Mouse (Mus musculus): ENCODE data around the gene Ccnjl. TPM values are rescaled to one million over a fixed set of nuclear protein-coding genes. Genes with fewer than 3 reads are reported as not detected.

Ccnjl gene
- total and polyA plus RNA-seq, 3 experiments, result not detected

DNA sequence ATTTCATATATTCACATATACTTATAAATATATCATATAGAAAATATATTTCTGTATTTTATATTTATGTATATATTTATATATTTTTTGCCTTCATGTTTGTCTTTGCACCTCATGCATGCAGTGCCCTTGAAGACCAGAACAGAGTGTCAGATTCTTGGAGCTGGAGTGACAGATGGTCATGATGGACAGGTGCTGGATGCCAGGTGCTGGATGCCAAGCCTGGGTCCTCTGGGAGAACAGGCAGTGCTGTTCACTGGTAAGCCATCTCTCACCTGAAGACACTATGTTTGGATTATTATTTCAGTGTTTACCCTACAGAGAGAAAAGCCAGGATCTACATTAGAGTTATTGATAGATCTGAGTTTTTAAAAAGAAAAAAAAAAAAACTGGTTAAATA, 9.8 kb upstream of the Ccnjl start:
- no peak for DNase-seq (ENCODE audit: low read depth, low spot score)
- Histone ChIP-seq H3K9me3 (replicated peaks; ENCODE audit: insufficient read depth, low read length) (no peaks in the 10 kb centered on the region), H3K4me1 (ENCODE audit: control insufficient read depth in 1 of 2, insufficient read depth in 2 of 2, low read length in 2 of 2) (no peaks in the 10 kb centered on the region), H3K27me3 (ENCODE audit: control insufficient read depth in 1 of 2, insufficient read depth in 2 of 2, low read length in 2 of 2) (peaks cover 0 to 3% of the 10 kb centered on the region in 2 experiments; a peak in 2 of 4 replicates), H3K79me2 (ENCODE audit: control insufficient read depth, insufficient read depth, low read length, poor library complexity) (no peaks in the 10 kb centered on the region), H3K4me3 (ENCODE audit: control insufficient read depth in 1 of 2, insufficient read depth in 1 of 2, low read depth in 2 of 2, low read length in 2 of 2) (no peak overlapping the region), H3K27ac (ENCODE audit: control insufficient read depth, low read depth, low read length) (no peak overlapping the region), H3K9ac (ENCODE audit: control insufficient read depth, low read depth, low read length, poor library complexity, severe bottlenecking) (no peak overlapping the region), H3K36me3 (ENCODE audit: control insufficient read depth in 1 of 2, insufficient read depth in 2 of 2, low read length in 2 of 2) (no peaks in the 10 kb centered on the region)
- no peak for TF ChIP-seq ZC3H11A (IDR thresholded peaks at IDR 0.05; ENCODE audit: low read depth, low read length)
- no peak for TF ChIP-seq ETS1 (IDR thresholded peaks at IDR 0.05; ENCODE audit: low read depth, low read length)
- TF ChIP-seq GABPA (IDR thresholded peaks at IDR 0.05; ENCODE audit: low read depth, low read length), result no peak
- TF ChIP-seq MEF2A (IDR thresholded peaks at IDR 0.05; ENCODE audit: extremely low read depth, insufficient replicate concordance, low read depth, low read length, poor library complexity, severe bottlenecking), result no peak
- TF ChIP-seq SMC3 (IDR thresholded peaks at IDR 0.05; ENCODE audit: low read depth, low read length), result no peak
- TF ChIP-seq TBP (IDR thresholded peaks at IDR 0.05; ENCODE audit: low read depth, low read length), result no peak
- TF ChIP-seq CTCF (IDR thresholded peaks at IDR 0.05 in 2 of 3, conservative IDR thresholded peaks at IDR 0.05 in 1 of 3; ENCODE audit: control insufficient read depth in 1 of 3, insufficient read depth in 1 of 3, low read depth in 2 of 3, low read length in 3 of 3, poor library complexity in 1 of 3, severe bottlenecking in 1 of 3), result no peak
- no peak for TF ChIP-seq NELFE (IDR thresholded peaks at IDR 0.05; ENCODE audit: low read depth, low read length)
- TF ChIP-seq ZNF384 (IDR thresholded peaks at IDR 0.05; ENCODE audit: low read depth, low read length), result no peak
- no peak for TF ChIP-seq NRF1 (IDR thresholded peaks at IDR 0.05; ENCODE audit: insufficient read depth, low read depth, low read length, poor library complexity, severe bottlenecking)
- no peak for TF ChIP-seq CHD1 (IDR thresholded peaks at IDR 0.05; ENCODE audit: low read depth, low read length)
- no peak for TF ChIP-seq POLR2AphosphoS2 (IDR thresholded peaks at IDR 0.05; ENCODE audit: low read length)
- no peak for TF ChIP-seq UBTF (IDR thresholded peaks at IDR 0.05; ENCODE audit: borderline replicate concordance, insufficient read depth, low read depth, low read length)
- TF ChIP-seq GATA1 (IDR thresholded peaks at IDR 0.05; ENCODE audit: low read depth, low read length), result no peak
- no peak for TF ChIP-seq TAL1 (IDR thresholded peaks at IDR 0.05; ENCODE audit: low read length)
- no peak for TF ChIP-seq ELF1 (IDR thresholded peaks at IDR 0.05; ENCODE audit: low read depth, low read length)
- no peak for TF ChIP-seq RAD21 (IDR thresholded peaks at IDR 0.05; ENCODE audit: low read depth, low read length)
- no peak for TF ChIP-seq POLR2A (IDR thresholded peaks at IDR 0.05; ENCODE audit: control insufficient read depth in 1 of 2, insufficient read depth in 1 of 2, low read depth in 1 of 2, low read length in 2 of 2, poor library complexity in 1 of 2)
- no peak for TF ChIP-seq POLR2AphosphoS5 (IDR thresholded peaks at IDR 0.05; ENCODE audit: borderline replicate concordance, low read depth, low read length)

DNA sequence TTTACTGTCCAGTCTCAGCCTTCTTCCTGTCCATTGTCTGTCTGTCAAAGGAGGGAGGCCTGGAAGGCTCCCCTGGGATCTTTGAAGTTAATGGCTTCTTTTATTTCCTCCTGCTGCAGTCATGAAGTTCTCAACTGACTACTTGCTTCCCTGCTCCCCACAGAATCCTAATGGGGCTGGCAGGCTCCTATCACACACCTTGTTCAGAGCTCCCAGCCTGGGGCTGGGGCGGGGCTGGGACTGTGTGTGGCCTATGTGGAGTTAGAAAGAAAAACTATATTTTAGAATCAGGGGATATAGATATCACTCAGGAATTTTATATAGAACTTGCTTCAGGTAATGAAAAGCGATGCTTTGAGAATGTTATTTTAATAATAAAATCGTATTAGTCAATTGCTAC, 8.1 kb upstream of the Ccnjl start:
- Histone ChIP-seq H3K4me1 (ENCODE audit: control insufficient read depth in 1 of 2, insufficient read depth in 2 of 2, low read length in 2 of 2) (no peaks in the 10 kb centered on the region), H3K79me2 (ENCODE audit: control insufficient read depth, insufficient read depth, low read length, poor library complexity) (no peaks in the 10 kb centered on the region), H3K27me3 (ENCODE audit: control insufficient read depth in 1 of 2, insufficient read depth in 2 of 2, low read length in 2 of 2) (peaks cover 0 to 6% of the 10 kb centered on the region in 2 experiments; a peak in 2 of 4 replicates), H3K9me3 (replicated peaks; ENCODE audit: insufficient read depth, low read length) (no peaks in the 10 kb centered on the region), H3K4me3 (ENCODE audit: control insufficient read depth in 1 of 2, insufficient read depth in 1 of 2, low read depth in 2 of 2, low read length in 2 of 2) (no peak overlapping the region), H3K9ac (ENCODE audit: control insufficient read depth, low read depth, low read length, poor library complexity, severe bottlenecking) (no peak overlapping the region), H3K36me3 (ENCODE audit: control insufficient read depth in 1 of 2, insufficient read depth in 2 of 2, low read length in 2 of 2) (no peaks in the 10 kb centered on the region), H3K27ac (ENCODE audit: control insufficient read depth, low read depth, low read length) (no peak overlapping the region)
- no peak for DNase-seq (ENCODE audit: low read depth, low spot score)
- TF ChIP-seq MYC (IDR thresholded peaks at IDR 0.05; ENCODE audit: low read depth, low read length), result no peak
- no peak for TF ChIP-seq EP300 (IDR thresholded peaks at IDR 0.05; ENCODE audit: low read depth in 1 of 2, low read length in 2 of 2)
- TF ChIP-seq CHD2 (IDR thresholded peaks at IDR 0.05; ENCODE audit: low read length), result no peak
- TF ChIP-seq HCFC1 (IDR thresholded peaks at IDR 0.05; ENCODE audit: low read depth, low read length), result no peak
- no peak for TF ChIP-seq POLR2AphosphoS5 (IDR thresholded peaks at IDR 0.05; ENCODE audit: borderline replicate concordance, low read depth, low read length)
- TF ChIP-seq E2F4 (IDR thresholded peaks at IDR 0.05; ENCODE audit: borderline replicate concordance, low read depth, low read length), result no peak
- no peak for TF ChIP-seq BHLHE40 (IDR thresholded peaks at IDR 0.05; ENCODE audit: borderline replicate concordance, low read depth, low read length)
- TF ChIP-seq ETS1 (IDR thresholded peaks at IDR 0.05; ENCODE audit: low read depth, low read length), result no peak
- no peak for TF ChIP-seq UBTF (IDR thresholded peaks at IDR 0.05; ENCODE audit: borderline replicate concordance, insufficient read depth, low read depth, low read length)
- TF ChIP-seq TBP (IDR thresholded peaks at IDR 0.05; ENCODE audit: low read depth, low read length), result no peak
- TF ChIP-seq USF1 (IDR thresholded peaks at IDR 0.05; ENCODE audit: low read depth, low read length), result no peak
- no peak for TF ChIP-seq ELF1 (IDR thresholded peaks at IDR 0.05; ENCODE audit: low read depth, low read length)
- no peak for TF ChIP-seq RCOR1 (IDR thresholded peaks at IDR 0.05; ENCODE audit: low read depth, low read length)
- TF ChIP-seq CTCF (IDR thresholded peaks at IDR 0.05 in 2 of 3, conservative IDR thresholded peaks at IDR 0.05 in 1 of 3; ENCODE audit: control insufficient read depth in 1 of 3, insufficient read depth in 1 of 3, low read depth in 2 of 3, low read length in 3 of 3, poor library complexity in 1 of 3, severe bottlenecking in 1 of 3), result no peak
- TF ChIP-seq KAT2A (conservative IDR thresholded peaks at IDR 0.05; ENCODE audit: low read depth, low read length), result no peak
- TF ChIP-seq RAD21 (IDR thresholded peaks at IDR 0.05; ENCODE audit: low read depth, low read length), result no peak
- TF ChIP-seq USF2 (IDR thresholded peaks at IDR 0.05; ENCODE audit: borderline replicate concordance in 1 of 2, insufficient read depth in 1 of 2, low read depth in 1 of 2, low read length in 2 of 2), result no peak
- TF ChIP-seq MAX (IDR thresholded peaks at IDR 0.05; ENCODE audit: low read length), result no peak
